ENCODE assay signal across 8 mouse cellular contexts in genomic region chr12:44268728-44269302, GRCm38 (mm10). TPM values are rescaled to one million over a fixed set of nuclear protein-coding genes. Genes with fewer than 3 reads are reported as not detected.
DNase-seq lines count a peak whose midpoint lies in the region; ATAC-seq and TF ChIP-seq lines count a peak whose summit lies in the region.

No protein-coding gene starts in this region.

- no peaks in the 10 kb centered on the region for H3K36me3 ChIP-seq in forebrain, embryonic 11.5 days (ENCODE audit: control insufficient read depth, insufficient read depth, low read length)
- H3K36me3 ChIP-seq in heart, postnatal 0 days (replicated peaks; ENCODE audit: control insufficient read depth, insufficient read depth, low read length) = no peaks in the 10 kb centered on the region; the same call in 1 of the 2 replicates
- no peaks in the 10 kb centered on the region for H3K36me3 ChIP-seq in liver, embryonic 16.5 days (ENCODE audit: control insufficient read depth, insufficient read depth)
- H3K36me3 ChIP-seq in neural tube, embryonic 13.5 days = no peaks in the 10 kb centered on the region
- no peaks in the 10 kb centered on the region for H3K36me3 ChIP-seq in testis, adult 2 months (ENCODE audit: control insufficient read depth, insufficient read depth, low read length)

- TF ChIP-seq POLR2A in testis, adult 2 months (IDR thresholded peaks at IDR 0.05; ENCODE audit: control insufficient read depth, low read depth, low read length) = peak; percentile 100

- peak overlapping the region; percentile 49 for H3K4me2 ChIP-seq in forebrain, embryonic 11.5 days (ENCODE audit: low read depth, low read length, severe bottlenecking)
- H3K4me2 ChIP-seq in heart, postnatal 0 days (ENCODE audit: low read depth, low read length) = peak overlapping the region; percentile 67
- H3K4me2 ChIP-seq in liver, embryonic 16.5 days (ENCODE audit: low read depth, low read length) = peak overlapping the region; percentile 67
- peak overlapping the region; percentile 68 for H3K4me2 ChIP-seq in neural tube, embryonic 13.5 days

- peak overlapping the region; percentile 69 for H3K9ac ChIP-seq in forebrain, embryonic 11.5 days (ENCODE audit: low read length)
- H3K9ac ChIP-seq in heart, postnatal 0 days (replicated peaks; ENCODE audit: low read depth, low read length) = peak overlapping the region; percentile 88
- peak overlapping the region; percentile 91 for H3K9ac ChIP-seq in liver, embryonic 16.5 days (ENCODE audit: low read depth, low read length)
- H3K9ac ChIP-seq in neural tube, embryonic 13.5 days = peak overlapping the region; percentile 92

- ATAC-seq in forebrain, embryonic 11.5 days (replicated peaks; ENCODE audit: low FRiP score) = peak; percentile 100
- peak; percentile 100 for ATAC-seq in heart, postnatal 0 days (ENCODE audit: insufficient read depth, low read depth)
- peak; percentile 97 for ATAC-seq in liver, embryonic 16.5 days (ENCODE audit: low read depth)
- peak; percentile 100 for ATAC-seq in neural tube, embryonic 13.5 days (ENCODE audit: low read depth)

- no peaks in the 10 kb centered on the region for H3K9me3 ChIP-seq in forebrain, embryonic 11.5 days (ENCODE audit: control insufficient read depth, low read length)
- no peaks in the 10 kb centered on the region for H3K9me3 ChIP-seq in heart, postnatal 0 days (replicated peaks; ENCODE audit: control insufficient read depth, low read length)
- H3K9me3 ChIP-seq in liver, embryonic 16.5 days (replicated peaks; ENCODE audit: control insufficient read depth, low read length) = no peaks in the 10 kb centered on the region
- H3K9me3 ChIP-seq in neural tube, embryonic 13.5 days = no peaks in the 10 kb centered on the region

- peaks cover 2% of the 10 kb centered on the region; the same call in 1 of the 2 replicates for H3K4me1 ChIP-seq in forebrain, embryonic 11.5 days (replicated peaks; ENCODE audit: control insufficient read depth, insufficient read depth, low read length)
- H3K4me1 ChIP-seq in heart, postnatal 0 days (ENCODE audit: control insufficient read depth, insufficient read depth) = peaks cover 11% of the 10 kb centered on the region; the same call in 1 of the 2 replicates
- H3K4me1 ChIP-seq in liver, embryonic 16.5 days (ENCODE audit: control insufficient read depth, low read depth, low read length) = peaks cover 5% of the 10 kb centered on the region
- peaks cover 19% of the 10 kb centered on the region for H3K4me1 ChIP-seq in neural tube, embryonic 13.5 days (replicated peaks)
- no peaks in the 10 kb centered on the region; the same call in 1 of the 2 replicates for H3K4me1 ChIP-seq in testis, adult 2 months (ENCODE audit: control insufficient read depth, insufficient read depth, low read length)

- DNase-seq in CD8-positive naive resting alpha-beta T cell, adult 2 months (ENCODE audit: low read depth in 2 of 2, low spot score in 2 of 2) = peak; percentile 100
- DNase-seq in c-Kit-positive CD71-negative TER-119-negative erythroid progenitor cells, embryonic 14.5 days (ENCODE audit: low read depth) = peak; percentile 98
- peak; percentile 100 for DNase-seq in forebrain, embryonic 11.5 days (ENCODE audit: low spot score)
- peak; percentile 96 for DNase-seq in heart, postnatal 0 days (ENCODE audit: low spot score)
- DNase-seq in kidney, postnatal 4 days = peak; percentile 100

- TF ChIP-seq EP300 in heart, postnatal 0 days (IDR thresholded peaks at IDR 0.05; ENCODE audit: low read depth) = no peak

- TF ChIP-seq CTCF in heart, postnatal 0 days (IDR thresholded peaks at IDR 0.05; ENCODE audit: low read depth) = peak; percentile 9; the same call in 1 of the 2 replicates
- TF ChIP-seq CTCF in testis, adult 2 months (IDR thresholded peaks at IDR 0.05; ENCODE audit: control insufficient read depth, insufficient read depth, insufficient replicate concordance, low read depth, low read length) = no peak

- no peaks in the 10 kb centered on the region for H3K27me3 ChIP-seq in forebrain, embryonic 11.5 days (ENCODE audit: control insufficient read depth, insufficient read depth, low read length)
- no peaks in the 10 kb centered on the region for H3K27me3 ChIP-seq in heart, postnatal 0 days (ENCODE audit: control insufficient read depth, insufficient read depth, low read length)
- H3K27me3 ChIP-seq in liver, embryonic 16.5 days (ENCODE audit: control insufficient read depth, insufficient read depth, low read depth, low read length) = no peaks in the 10 kb centered on the region
- no peaks in the 10 kb centered on the region for H3K27me3 ChIP-seq in neural tube, embryonic 13.5 days
- H3K27me3 ChIP-seq in testis, adult 2 months (ENCODE audit: control insufficient read depth, insufficient read depth, low read length) = no peaks in the 10 kb centered on the region

- WGBS in forebrain, embryonic 11.5 days = under 1% methylated on average over 33 of the region's 38 CpGs
- WGBS in heart, postnatal 0 days = under 1% methylated on average over 38 of the region's 38 CpGs
- under 1% methylated on average over 36 of the region's 38 CpGs for WGBS in liver, embryonic 16.5 days (ENCODE audit: insufficient replicate concordance)
- under 1% methylated on average over 35 of the region's 38 CpGs for WGBS in neural tube, embryonic 13.5 days

- peak overlapping the region; percentile 90 for H3K27ac ChIP-seq in forebrain, embryonic 11.5 days (ENCODE audit: low read depth, low read length)
- peak overlapping the region; percentile 100 for H3K27ac ChIP-seq in heart, postnatal 0 days (ENCODE audit: low read depth)
- H3K27ac ChIP-seq in liver, embryonic 16.5 days (ENCODE audit: low read length) = peak overlapping the region; percentile 99
- peak overlapping the region; percentile 98 for H3K27ac ChIP-seq in neural tube, embryonic 13.5 days (replicated peaks)
- peak overlapping the region; percentile 98 for H3K27ac ChIP-seq in testis, adult 2 months (ENCODE audit: control insufficient read depth, insufficient read depth, low read depth, low read length)

- peak overlapping the region; percentile 71 for H3K4me3 ChIP-seq in forebrain, embryonic 11.5 days (ENCODE audit: low read depth, low read length)
- peak overlapping the region; percentile 88 for H3K4me3 ChIP-seq in heart, postnatal 0 days (ENCODE audit: low read depth, low read length)
- H3K4me3 ChIP-seq in liver, embryonic 16.5 days (ENCODE audit: low read depth, low read length) = peak overlapping the region; percentile 88
- H3K4me3 ChIP-seq in neural tube, embryonic 13.5 days = peak overlapping the region; percentile 82
- peak overlapping the region; percentile 95 for H3K4me3 ChIP-seq in testis, adult 2 months (ENCODE audit: control insufficient read depth, low read depth, low read length)

RNA-seq across cellular contexts. Expression of gene Pnpla8, which starts 47.6 kb away (rescaled TPM):
- 70.1 and 82.3 TPM in 2 replicates for polyA plus RNA-seq in forebrain, embryonic 11.5 days (2014; fragmentation: Nextera tagmentation; extraction: Ambion mirVana)
- 50.2 and 55.4 TPM in 2 replicates for total RNA-seq in heart, postnatal 0 days (2014; rRNA removed; ENCODE audit: low replicate concordance)
- 82.9 and 92.3 TPM in 2 replicates for polyA plus RNA-seq in heart, postnatal 0 days (2015; fragmentation: Nextera tagmentation; extraction: Ambion mirVana)
- polyA plus RNA-seq in liver, embryonic 16.5 days (2015; fragmentation: Nextera tagmentation; extraction: Ambion mirVana) = 27.4 and 32.6 TPM in 2 replicates
- polyA plus RNA-seq in neural tube, embryonic 13.5 days (2015; fragmentation: Nextera tagmentation; extraction: Ambion mirVana) = 120 and 129 TPM in 2 replicates
- polyA plus RNA-seq in testis, adult 2 months (2012; rRNA removed) = 22.1 and 26.0 TPM in 2 replicates

RNA-seq across cellular contexts. Expression of gene Dnajb9, which starts 58.7 kb away (rescaled TPM):
- 20.3 and 20.9 TPM in 2 replicates for polyA plus RNA-seq in forebrain, embryonic 11.5 days (2014; fragmentation: Nextera tagmentation; extraction: Ambion mirVana)
- total RNA-seq in heart, postnatal 0 days (2014; rRNA removed; ENCODE audit: low replicate concordance) = 12.4 and 23.3 TPM in 2 replicates
- 18.8 and 29.1 TPM in 2 replicates for polyA plus RNA-seq in heart, postnatal 0 days (2015; fragmentation: Nextera tagmentation; extraction: Ambion mirVana)
- polyA plus RNA-seq in liver, embryonic 16.5 days (2015; fragmentation: Nextera tagmentation; extraction: Ambion mirVana) = 20.2 and 22.3 TPM in 2 replicates
- polyA plus RNA-seq in neural tube, embryonic 13.5 days (2015; fragmentation: Nextera tagmentation; extraction: Ambion mirVana) = 36.4 and 41.7 TPM in 2 replicates
- 20.1 and 23.8 TPM in 2 replicates for polyA plus RNA-seq in testis, adult 2 months (2012; rRNA removed)

RNA-seq across cellular contexts. Expression of gene Nrcam, which starts 59.9 kb away (rescaled TPM):
- polyA plus RNA-seq in forebrain, embryonic 11.5 days (2014; fragmentation: Nextera tagmentation; extraction: Ambion mirVana) = 44.0 and 50.1 TPM in 2 replicates
- total RNA-seq in heart, postnatal 0 days (2014; rRNA removed; ENCODE audit: low replicate concordance) = 5.0 TPM in 1 of 2 replicates, not detected in the other
- polyA plus RNA-seq in heart, postnatal 0 days (2015; fragmentation: Nextera tagmentation; extraction: Ambion mirVana) = 0.14 and 0.20 TPM in 2 replicates
- 0.13 and 0.14 TPM in 2 replicates for polyA plus RNA-seq in liver, embryonic 16.5 days (2015; fragmentation: Nextera tagmentation; extraction: Ambion mirVana)
- 110 and 111 TPM in 2 replicates for polyA plus RNA-seq in neural tube, embryonic 13.5 days (2015; fragmentation: Nextera tagmentation; extraction: Ambion mirVana)
- 0.53 and 0.94 TPM in 2 replicates for polyA plus RNA-seq in testis, adult 2 months (2012; rRNA removed)

Comparison
In these comparisons a context has a peak if more than half of its experiments do, and no peak if none do; other contexts are left out.
1. Peak in every context shown above with its lines: DNase-seq, ATAC-seq, H3K4me3 ChIP-seq and H3K27ac ChIP-seq.
2. RNA of gene Nrcam, which starts 59.9 kb away (polyA plus RNA-seq): 110 to 111 TPM in neural tube, embryonic 13.5 days and 44.0 to 50.1 TPM in forebrain, embryonic 11.5 days; 0.53 to 0.94 TPM in testis, adult 2 months, 0.14 to 0.20 TPM in heart, postnatal 0 days and 0.13 to 0.14 TPM in liver, embryonic 16.5 days; every median in the first group is over 10 times any median in the second.